Mouse (Mus musculus): ENCODE data around the gene Cmtm7. TPM values are rescaled to one million over a fixed set of nuclear protein-coding genes. Genes with fewer than 3 reads are reported as not detected.
"Not testable (repeated sequence)": the region's sequence is repeated elsewhere in the genome, so short reads cannot be mapped to it uniquely, and the experiment has no call there.

Gene Cmtm7
- polyA plus RNA-seq, 1 experiment from 2014 or later, result 102 TPM

DNA sequence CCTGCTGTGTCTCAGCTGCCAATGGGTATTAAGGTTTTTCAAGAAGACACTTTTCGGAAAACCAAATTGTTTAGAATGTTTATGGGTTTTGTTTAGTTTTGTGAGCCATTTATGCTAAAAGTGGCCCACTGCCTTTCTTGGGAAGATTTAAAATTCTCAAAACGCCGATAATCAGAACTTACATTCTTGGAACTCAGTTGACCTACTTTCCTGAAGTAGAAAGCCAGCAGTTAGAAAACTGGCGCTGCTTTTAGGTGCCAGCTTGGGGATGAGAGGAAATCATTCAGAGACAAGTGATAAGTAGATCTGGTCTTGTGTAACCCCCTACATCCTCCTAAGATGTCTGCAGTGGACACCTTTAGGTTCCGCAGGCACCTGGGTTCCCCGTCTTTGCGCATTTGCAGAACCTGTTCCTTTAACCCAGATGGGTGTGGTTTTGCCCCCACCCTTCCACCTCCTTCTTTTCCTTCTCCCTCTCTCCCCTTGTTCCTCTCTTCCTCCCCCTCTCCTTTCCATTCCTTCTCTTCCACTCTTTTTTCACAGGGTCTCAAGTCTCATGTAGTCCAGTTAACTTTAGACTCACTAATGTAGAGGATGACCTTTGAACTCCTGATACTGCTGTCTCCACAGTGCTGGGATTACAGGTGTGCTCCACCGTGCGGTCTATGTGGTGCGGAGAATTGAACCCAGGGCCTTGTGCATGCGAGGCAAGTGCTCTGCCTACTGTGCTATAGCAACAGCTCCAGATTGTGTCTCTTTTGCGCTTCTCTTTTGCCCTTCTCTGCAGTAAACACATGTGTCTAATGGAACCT is 49.6 kb downstream of the Cmtm7 start:
- H3K4me3 ChIP-seq (replicated peaks), result peak overlapping the region; percentile 82
- peak overlapping the region; percentile 90 for H3K9ac ChIP-seq
- 69% methylated on average over 12 of the region's 12 CpGs for WGBS
- H3K27ac ChIP-seq, result peak overlapping the region; percentile 95
- no peaks in the 10 kb centered on the region for H3K36me3 ChIP-seq
- no peaks in the 10 kb centered on the region for H3K27me3 ChIP-seq
- ATAC-seq (replicated peaks; ENCODE audit: low FRiP score), result no peak
- no peaks in the 10 kb centered on the region for H3K9me3 ChIP-seq (replicated peaks)
- peak overlapping the region; percentile 78 for H3K4me2 ChIP-seq
- peaks cover 44% of the 10 kb centered on the region for H3K4me1 ChIP-seq

- no peaks in the 10 kb centered on the region for H3K36me3 ChIP-seq
- H3K4me2 ChIP-seq, result peak within 1 kb of the TSS; percentile 78
- ATAC-seq (replicated peaks; ENCODE audit: low FRiP score), result peak; percentile 93
- WGBS, result under 1% methylated on average over 53 of the region's 53 CpGs
- H3K27ac ChIP-seq, result peak within 1 kb of the TSS; percentile 95
- H3K9ac ChIP-seq, result peak within 1 kb of the TSS; percentile 90
- H3K4me1 ChIP-seq, result peaks cover 35% of the 10 kb centered on the region
- H3K27me3 ChIP-seq, result no peaks in the 10 kb centered on the region
- H3K4me3 ChIP-seq (replicated peaks), result peak within 1 kb of the TSS; percentile 82
- no peaks in the 10 kb centered on the region for H3K9me3 ChIP-seq (replicated peaks)
Observed at GRCm38 (mm10) chr9:114731011-114731755, 50.5 kb downstream of the Cmtm7 start, which contains the start of gene Cmtm6. TSS of gene Cmtm6 (plus strand) at chr9:114731116.

DNA sequence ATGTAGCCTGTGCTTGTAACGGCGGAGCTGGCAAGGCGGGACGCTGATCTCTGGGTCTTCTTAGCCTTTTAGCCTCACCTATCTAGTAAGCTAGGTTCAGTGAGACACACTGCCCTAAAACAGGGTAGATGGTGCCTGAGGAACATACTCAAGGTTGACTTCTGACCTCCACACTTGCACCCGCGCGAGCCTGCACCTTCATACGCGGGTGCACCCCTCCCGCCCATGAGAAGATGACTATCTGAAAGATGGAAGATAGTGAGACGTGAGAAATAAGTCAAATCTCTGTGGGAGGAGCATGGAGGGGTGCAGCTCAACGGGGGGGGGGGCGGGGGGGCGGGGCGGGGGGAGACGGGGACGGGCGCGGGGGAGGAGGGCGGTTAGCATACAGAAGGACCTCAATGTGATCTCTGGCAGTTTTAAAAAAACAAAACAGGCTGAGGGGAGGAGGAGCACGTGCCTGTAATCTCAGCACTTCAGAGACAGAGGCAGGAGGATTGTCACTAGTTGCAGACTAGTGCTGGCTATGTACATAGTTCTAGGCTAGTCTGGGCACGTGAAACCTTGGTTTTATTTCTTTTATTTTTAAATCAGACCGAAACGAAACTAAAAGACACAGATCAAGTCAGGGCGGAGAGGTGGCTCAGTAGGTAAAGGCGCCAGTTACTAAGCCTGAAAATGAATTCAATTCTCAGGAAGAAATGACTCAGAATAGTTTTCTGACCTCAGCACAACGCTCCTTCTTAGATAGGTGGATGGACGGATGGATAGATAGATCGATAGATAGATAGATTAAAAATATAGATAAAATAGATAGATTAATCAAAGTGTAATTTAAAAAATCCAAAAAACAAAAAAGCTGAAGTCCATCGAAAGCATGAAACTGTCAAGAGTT is 51.5 kb downstream of the Cmtm7 start:
- H3K9ac ChIP-seq, result no peak overlapping the region
- 0 out of 2 replicates have a peak, but pooled peaks have one; percentile 7 for ATAC-seq (replicated peaks; ENCODE audit: low FRiP score)
- H3K4me3 ChIP-seq (replicated peaks), result peak overlapping the region; percentile 82
- H3K27ac ChIP-seq, result no peak overlapping the region
- peaks cover 35% of the 10 kb centered on the region for H3K4me1 ChIP-seq
- H3K4me2 ChIP-seq, result peak overlapping the region; percentile 78
- WGBS, result 29% methylated on average over 30 of the region's 30 CpGs
- H3K36me3 ChIP-seq, result peaks cover 3% of the 10 kb centered on the region; the same call in 1 of the 2 replicates
- no peaks in the 10 kb centered on the region for H3K27me3 ChIP-seq
- H3K9me3 ChIP-seq (replicated peaks), result no peaks in the 10 kb centered on the region

DNA sequence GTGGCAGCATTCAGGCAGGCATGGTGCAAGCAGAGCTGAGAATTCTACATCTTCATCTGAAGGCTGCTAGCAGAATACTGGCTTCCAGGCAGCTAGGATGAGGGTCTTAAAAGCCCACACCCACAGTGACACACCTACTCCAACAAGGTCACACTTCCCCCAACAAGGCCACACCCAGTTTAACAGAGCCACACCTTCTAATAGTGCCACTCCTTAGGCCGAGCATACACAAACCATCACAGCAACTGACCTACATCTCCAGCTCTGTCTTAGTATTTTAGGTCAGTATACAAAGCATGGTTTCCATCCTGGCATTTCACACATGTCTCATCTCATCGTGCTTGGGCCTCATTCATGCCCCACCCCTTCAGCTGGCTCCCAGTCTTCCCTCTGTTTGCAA is 53.2 kb downstream of the Cmtm7 start:
- not testable (repeated sequence) for H3K9me3 ChIP-seq (replicated peaks); H3K4me3 ChIP-seq (replicated peaks); H3K9ac ChIP-seq; H3K27me3 ChIP-seq; H3K27ac ChIP-seq; H3K4me2 ChIP-seq; ATAC-seq (replicated peaks; ENCODE audit: low FRiP score)
- 46% methylated on average over 2 of the region's 2 CpGs for WGBS
- peaks cover 20% of the 10 kb centered on the region for H3K36me3 ChIP-seq
- H3K4me1 ChIP-seq, result peaks cover 22% of the 10 kb centered on the region

DNA sequence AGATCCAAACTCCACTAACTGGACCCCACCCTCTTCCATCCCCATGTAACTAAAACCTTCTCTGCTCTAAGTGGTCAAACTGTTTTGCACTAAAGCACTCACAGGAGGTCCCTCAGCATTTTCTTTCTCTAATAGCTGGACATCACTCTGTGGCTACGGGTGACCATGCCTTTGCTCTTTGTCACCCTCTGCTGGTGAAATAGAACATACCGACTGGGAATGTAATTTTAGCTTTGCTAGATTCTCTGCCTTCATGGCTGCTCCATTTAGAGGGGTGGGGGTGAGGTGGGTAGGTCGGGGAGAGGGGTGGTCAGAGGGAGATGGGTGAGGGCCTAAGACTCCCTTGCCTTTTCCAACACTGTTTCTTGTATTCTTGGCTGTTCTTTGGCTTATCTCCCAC is 54.3 kb downstream of the Cmtm7 start:
- Histone ChIP-seq H3K9ac (no peak overlapping the region), H3K4me3 (replicated peaks) (no peak overlapping the region), H3K4me2 (no peak overlapping the region), H3K4me1 (peaks cover 11% of the 10 kb centered on the region), H3K36me3 (peaks cover 31% of the 10 kb centered on the region), H3K27me3 (no peaks in the 10 kb centered on the region), H3K27ac (no peak overlapping the region), H3K9me3 (replicated peaks) (no peaks in the 10 kb centered on the region)
- WGBS, result 2% methylated on average over 3 of the region's 3 CpGs
- ATAC-seq (replicated peaks; ENCODE audit: low FRiP score), result no peak

- no peaks in the 10 kb centered on the region for H3K27me3 ChIP-seq
- H3K9me3 ChIP-seq (replicated peaks), result no peaks in the 10 kb centered on the region
- H3K27ac ChIP-seq, result peak overlapping the region; percentile 60
- peaks cover 94% of the 10 kb centered on the region for H3K36me3 ChIP-seq
- H3K4me1 ChIP-seq, result peaks cover 10% of the 10 kb centered on the region
- no peak overlapping the region for H3K9ac ChIP-seq
- no peak overlapping the region for H3K4me2 ChIP-seq
- 42% methylated on average over 18 of the region's 18 CpGs for WGBS
- H3K4me3 ChIP-seq (replicated peaks), result no peak overlapping the region
- ATAC-seq (replicated peaks; ENCODE audit: low FRiP score), result peak; percentile 69
Observed at GRCm38 (mm10) chr9:114716677-114717331, 64.9 kb downstream of the Cmtm7 start.

GRCm38 (mm10) chr9:114713481-114713880 is 68.2 kb downstream of the Cmtm7 start:
- Histone ChIP-seq H3K27me3 (no peaks in the 10 kb centered on the region), H3K9ac (no peak overlapping the region), H3K9me3 (replicated peaks) (no peaks in the 10 kb centered on the region), H3K4me3 (replicated peaks) (no peak overlapping the region), H3K36me3 (peaks cover 93% of the 10 kb centered on the region), H3K4me1 (peaks cover 10% of the 10 kb centered on the region), H3K4me2 (no peak overlapping the region), H3K27ac (no peak overlapping the region)
- no peak for ATAC-seq (replicated peaks; ENCODE audit: low FRiP score)
- 77% methylated on average over 7 of the region's 7 CpGs for WGBS

DNA sequence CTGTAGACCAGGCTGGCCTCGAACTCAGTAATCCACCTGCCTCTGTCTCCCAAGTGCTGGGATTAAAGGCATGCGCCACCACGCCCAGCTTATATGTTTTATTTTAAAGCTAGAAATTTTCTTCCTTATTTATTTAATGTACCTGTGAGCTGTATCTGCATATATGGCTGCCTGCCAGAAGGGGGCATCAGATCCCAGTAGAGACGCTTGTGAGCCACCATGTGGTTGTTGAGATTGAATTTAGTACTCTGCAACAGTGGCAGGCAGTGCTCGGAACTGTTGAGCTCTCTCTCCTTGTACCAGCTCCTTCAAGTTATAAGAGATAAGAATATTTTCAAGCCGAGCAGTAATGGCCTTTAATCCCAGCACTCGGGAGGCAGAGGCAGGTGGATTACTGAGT is 71.3 kb downstream of the Cmtm7 start:
- Histone ChIP-seq H3K9me3 (replicated peaks) (0 out of 2 replicates have a peak, but pooled peaks cover 2% of the 10 kb centered on the region), H3K9ac (no peak overlapping the region), H3K4me2 (no peak overlapping the region), H3K36me3 (peaks cover 94% of the 10 kb centered on the region), H3K4me3 (replicated peaks) (no peak overlapping the region), H3K27ac (no peak overlapping the region), H3K27me3 (no peaks in the 10 kb centered on the region), H3K4me1 (no peaks in the 10 kb centered on the region)
- no peak for ATAC-seq (replicated peaks; ENCODE audit: low FRiP score)
- 78% methylated on average over 7 of the region's 7 CpGs for WGBS

- Histone ChIP-seq H3K27ac (no peak overlapping the region), H3K36me3 (peaks cover 75% of the 10 kb centered on the region), H3K27me3 (no peaks in the 10 kb centered on the region), H3K9me3 (replicated peaks) (0 out of 2 replicates have a peak, but pooled peaks cover 2% of the 10 kb centered on the region), H3K4me1 (no peaks in the 10 kb centered on the region), H3K9ac (no peak overlapping the region), H3K4me3 (replicated peaks) (no peak overlapping the region), H3K4me2 (no peak overlapping the region)
- 98% methylated on average over 4 of the region's 4 CpGs for WGBS
- ATAC-seq (replicated peaks; ENCODE audit: low FRiP score), result no peak
Observed at GRCm38 (mm10) chr9:114707805-114708204, 73.9 kb downstream of the Cmtm7 start.
